Mouse (Mus musculus) kidney, postnatal 0 days (tissue): Measurements from ENCODE around the gene Etnk1. TPM values are rescaled to one million over a fixed set of nuclear protein-coding genes. Genes with fewer than 3 reads are reported as not detected.

Experiments used
- ATAC-seq: fragments of 200-750 bp; cut with Nextera tagmentation; replicated peaks from 2 replicates; pipeline ENCODE4 v1.8.0; 2017; ENCODE audit warnings: low read depth, moderate number of reproducible peaks, moderate TSS enrichment, moderate library complexity; ENCODE audit not compliant: low FRiP score
- DNase-seq: peaks from one replicate; pipeline ENCODE4 v3.0.0-alpha.2; 2016; ENCODE audit warnings: low spot score
- H3K27ac ChIP-seq: fragments of 300-500 bp; sonication (generic); 2 replicates; pipeline ENCODE4 v1.5.1; 2014; ENCODE audit warnings: mild to moderate bottlenecking
- H3K27me3 ChIP-seq: fragments of 300-500 bp; sonication (generic); 2 replicates; pipeline ENCODE4 v1.6.1; 2014; ENCODE audit warnings: low read length, mixed read lengths; ENCODE audit not compliant: insufficient read depth
- H3K36me3 ChIP-seq: fragments of 300-500 bp; sonication (generic); 2 replicates; pipeline ENCODE4 v1.6.1; 2014; ENCODE audit warnings: low read length, mixed read lengths; ENCODE audit not compliant: insufficient read depth
- H3K4me1 ChIP-seq: fragments of 300-500 bp; sonication (generic); replicated peaks from 2 replicates; pipeline ENCODE4 v1.6.1; 2014; ENCODE audit warnings: antibody characterized with exemption, low read length, mixed read lengths; ENCODE audit not compliant: insufficient read depth
- H3K4me2 ChIP-seq: fragments of 300-500 bp; sonication (generic); 2 replicates; pipeline ENCODE4 v1.6.1; 2014; ENCODE audit warnings: mild to moderate bottlenecking, low read length, moderate library complexity, mixed read lengths
- H3K4me3 ChIP-seq: fragments of 300-500 bp; sonication (generic); replicated peaks from 2 replicates; pipeline ENCODE4 v1.5.1; 2014; ENCODE audit warnings: low read depth, low read length
- H3K9ac ChIP-seq: fragments of 300-500 bp; sonication (generic); 2 replicates; pipeline ENCODE4 v1.6.1; 2014; ENCODE audit warnings: low read depth, low read length
- H3K9me3 ChIP-seq: fragments of 300-500 bp; sonication (generic); replicated peaks from 2 replicates; pipeline ENCODE4 v1.6.1; 2016; ENCODE audit warnings: low read length, inconsistent platforms, mixed read lengths
- CTCF ChIP-seq: IDR thresholded peaks from 2 replicates; pipeline ENCODE4 v1.5.1; 2016; ENCODE audit warnings: antibody characterized with exemption, low read depth, mild to moderate bottlenecking, moderate library complexity
- WGBS: fragments of 180-500 bp; shearing (Covaris S2); extraction: QIAGEN DNeasy Blood & Tissue Kit; methylation state at CpG from one replicate; pipeline ENCODE4 v1.1.7; 2014; 5-methylcytosine and 5-hydroxymethylcytosine counted together
- polyA plus RNA-seq: library from polyadenylated mRNA; unstranded; fragments of >200 nt; fragmentation: Nextera tagmentation; extraction: Ambion mirVana; gene quantifications from 2 replicates; pipeline ENCODE4 v1.2.1, GENCODE M21; 2015

Etnk1 gene
- polyA plus RNA-seq, 1 experiment from 2014 or later = 35.9 TPM

DNA sequence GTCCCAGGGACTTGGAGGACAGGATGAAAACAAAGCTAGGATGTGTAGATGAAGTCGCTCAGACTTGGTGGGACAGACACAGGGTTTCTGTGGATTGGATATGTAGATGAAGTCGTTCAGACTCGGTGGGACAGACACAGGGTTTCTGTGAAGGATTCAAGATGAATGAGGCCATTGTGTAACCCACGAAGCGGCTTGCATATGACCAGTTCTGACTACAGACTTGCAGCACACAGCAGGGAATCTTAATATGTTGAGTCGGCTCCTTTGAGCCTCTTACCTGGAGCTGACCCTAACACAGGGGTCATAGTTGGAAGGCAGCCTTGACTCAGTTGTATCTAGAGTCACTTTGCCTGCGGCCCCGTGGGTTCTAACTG, 94.3 kb downstream of the Etnk1 start:
- 0 out of 2 replicates have a peak, but pooled peaks cover 8% of the 10 kb centered on the region for H3K27me3 ChIP-seq
- no peak for ATAC-seq
- no peak for TF ChIP-seq CTCF
- no peak overlapping the region for H3K4me2 ChIP-seq
- no peaks in the 10 kb centered on the region for H3K36me3 ChIP-seq
- WGBS = 78% methylated on average over 8 of the region's 8 CpGs
- H3K9ac ChIP-seq = no peak overlapping the region
- no peak overlapping the region for H3K4me3 ChIP-seq
- H3K27ac ChIP-seq = no peak overlapping the region
- H3K9me3 ChIP-seq = no peaks in the 10 kb centered on the region
- H3K4me1 ChIP-seq = peaks cover 11% of the 10 kb centered on the region
- no peak for DNase-seq

DNA sequence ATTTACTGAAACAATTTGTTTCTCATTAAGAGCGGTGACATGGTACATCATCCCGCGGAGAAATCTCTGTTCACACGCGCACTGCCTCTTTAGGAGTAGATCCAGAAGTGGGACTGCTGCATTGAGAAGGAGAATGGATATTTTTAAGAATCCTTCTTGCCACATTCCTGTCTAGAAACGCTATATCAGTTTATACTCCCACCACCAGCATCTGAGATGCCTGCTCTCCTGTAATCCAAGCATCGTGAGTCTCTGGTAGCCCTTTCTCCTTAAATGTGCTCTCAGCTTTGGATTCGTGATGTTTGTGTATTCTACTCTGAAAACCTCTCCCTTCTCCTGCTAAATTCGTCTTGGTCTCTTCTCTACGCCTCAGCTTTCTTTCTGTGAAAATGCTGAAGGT, 98.5 kb downstream of the Etnk1 start:
- WGBS = 85% methylated on average over 10 of the region's 10 CpGs

DNA sequence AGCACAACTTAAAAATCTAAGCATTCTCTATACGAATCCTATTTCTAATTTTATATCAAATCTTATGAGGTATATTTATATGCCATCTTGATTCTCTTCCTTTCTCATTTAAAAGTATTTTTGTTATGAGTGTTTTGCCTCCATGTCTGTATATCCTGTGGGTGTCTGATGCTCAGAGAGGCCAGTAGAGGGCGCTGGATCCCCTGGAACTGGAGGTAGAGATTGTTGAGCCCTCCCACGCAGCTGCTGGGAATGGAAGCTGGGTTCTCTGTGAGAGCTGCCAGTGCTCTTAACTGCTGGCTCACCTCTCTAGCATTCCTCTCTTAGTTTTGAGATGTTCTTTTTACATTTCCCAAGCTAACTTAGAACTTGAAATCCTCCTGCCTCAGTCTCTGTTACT, 112.2 kb downstream of the Etnk1 start:
- no peak overlapping the region for H3K27ac ChIP-seq
- 57% methylated on average over 3 of the region's 3 CpGs for whole genome bisulfite sequencing
- no peaks in the 10 kb centered on the region for H3K36me3 ChIP-seq
- no peak overlapping the region for H3K9ac ChIP-seq
- peak; percentile 20; the same call in 1 of the 2 replicates for TF ChIP-seq CTCF
- no peak overlapping the region for H3K4me3 ChIP-seq
- H3K9me3 ChIP-seq = no peaks in the 10 kb centered on the region
- H3K27me3 ChIP-seq = no peaks in the 10 kb centered on the region
- no peak overlapping the region for H3K4me2 ChIP-seq
- ATAC-seq = no peak
- no peak for DNase-seq
- H3K4me1 ChIP-seq = no peaks in the 10 kb centered on the region

More for the DNA sequence above, 98.5 kb downstream of the Etnk1 start:
- ATAC-seq = no peak
- no peaks in the 10 kb centered on the region for H3K27me3 ChIP-seq
- H3K27ac ChIP-seq = no peak overlapping the region
- H3K9ac ChIP-seq = no peak overlapping the region
- no peaks in the 10 kb centered on the region for H3K9me3 ChIP-seq
- peaks cover under 1% of the 10 kb centered on the region for H3K4me1 ChIP-seq
- TF ChIP-seq CTCF = no peak
- no peak overlapping the region for H3K4me3 ChIP-seq
- H3K4me2 ChIP-seq = no peak overlapping the region
- H3K36me3 ChIP-seq = no peaks in the 10 kb centered on the region
- no peak for DNase-seq

Other genes with a start within 250 kb of the Etnk1 start
- 2.3 and 2.4 TPM in 2 replicates for gene St8sia1, start 202.8 kb upstream of the Etnk1 start, polyA plus RNA-seq
- gene C2cd5, start 67.1 kb upstream of the Etnk1 start, polyA plus RNA-seq = 19.1 and 20.5 TPM in 2 replicates